Mouse (Mus musculus): ENCODE measurements around the gene Ugt1a7c.

Gene Ugt1a7c

DNA sequence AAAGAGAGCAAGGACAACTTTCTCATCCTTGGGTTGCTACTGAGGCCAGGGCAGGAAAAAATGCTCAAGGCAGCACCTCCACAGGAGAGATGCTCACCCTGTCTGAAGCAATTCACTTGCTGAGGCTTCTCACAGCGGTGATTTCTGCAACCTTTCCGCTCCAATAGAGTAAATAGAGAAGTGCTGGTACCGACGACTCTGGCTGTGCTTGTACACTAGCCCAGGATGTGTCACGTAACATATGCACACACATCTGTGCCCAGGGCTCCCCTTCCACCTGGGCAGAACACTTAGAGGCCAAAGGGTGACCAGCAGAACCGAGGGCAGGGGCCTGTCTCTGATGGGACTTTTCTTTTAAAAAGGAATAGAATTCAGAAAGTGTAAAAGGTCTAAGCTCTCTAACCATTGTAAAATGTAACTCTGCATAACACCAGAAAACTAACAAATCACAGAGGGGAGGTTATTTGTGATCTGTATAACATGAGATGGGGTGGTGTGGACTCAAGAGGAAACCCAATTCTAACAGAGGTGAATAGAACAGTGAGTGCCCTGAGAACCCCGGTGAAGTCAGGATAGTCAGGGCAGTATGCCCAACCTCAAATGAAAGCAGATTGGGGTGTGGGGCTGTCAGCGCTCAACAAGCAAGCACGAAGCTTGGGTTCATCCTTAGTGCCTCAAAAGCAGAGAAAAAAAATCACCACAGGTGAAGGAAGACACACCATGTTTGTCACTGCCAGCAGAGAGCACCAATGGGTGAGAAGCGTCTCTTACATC is 165.9 kb downstream of the Ugt1a7c start:
- no peak for DNase-seq (ENCODE audit: low spot score in 2 of 2)

GRCm38 (mm10) chr1:88261706-88262105 is 166.8 kb downstream of the Ugt1a7c start:
- no peak for DNase-seq (ENCODE audit: low spot score in 2 of 2)

DNA sequence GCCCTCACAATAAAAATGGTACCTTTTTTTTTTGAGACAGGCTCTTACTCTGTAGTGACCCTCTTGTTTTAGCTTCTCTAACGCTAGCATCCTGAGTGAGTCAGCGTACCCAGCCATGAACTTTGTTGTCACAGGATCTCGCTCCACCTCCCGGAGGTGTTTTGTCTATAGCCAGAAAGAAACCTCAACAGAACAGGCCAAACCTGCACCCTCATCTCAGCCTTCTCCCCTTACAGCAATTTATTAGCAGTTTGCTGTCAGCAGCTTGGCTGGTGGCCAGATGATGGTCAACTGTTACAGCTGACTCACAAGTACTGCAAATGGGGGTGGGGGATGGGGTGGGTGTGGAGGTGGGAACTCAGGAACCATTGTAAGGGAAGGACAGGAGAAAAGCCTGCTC is 167.4 kb downstream of the Ugt1a7c start:
- DNase-seq (ENCODE audit: low spot score in 2 of 2), result no peak

GRCm38 (mm10) chr1:88262961-88263360 is 168.1 kb downstream of the Ugt1a7c start:
- no peak for DNase-seq (ENCODE audit: low spot score in 2 of 2)

DNA sequence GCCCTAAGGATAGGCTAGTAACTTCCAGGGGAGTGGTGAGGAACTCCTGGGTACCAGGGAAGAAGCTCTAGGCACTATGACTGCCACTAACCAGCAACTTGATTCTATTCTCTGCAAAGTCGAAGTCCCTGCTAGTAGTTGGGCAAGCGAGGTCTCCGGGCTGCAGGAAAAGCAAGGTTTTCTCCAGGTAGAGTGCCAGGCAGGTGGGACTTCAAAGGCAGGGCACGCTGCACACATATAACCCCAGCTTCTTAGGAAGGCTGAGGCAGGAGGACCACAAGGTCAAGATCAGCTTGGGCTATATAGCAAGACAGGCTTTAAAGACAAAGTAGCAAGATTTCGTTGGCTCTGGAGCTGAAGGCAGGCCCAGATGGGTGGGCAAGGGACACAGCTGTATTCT is 168.9 kb downstream of the Ugt1a7c start:
- DNase-seq (ENCODE audit: low spot score in 2 of 2), result no peak

- DNase-seq (ENCODE audit: low spot score in 2 of 2), result no peak
Observed at GRCm38 (mm10) chr1:88264237-88264868, 169.5 kb downstream of the Ugt1a7c start.

DNA sequence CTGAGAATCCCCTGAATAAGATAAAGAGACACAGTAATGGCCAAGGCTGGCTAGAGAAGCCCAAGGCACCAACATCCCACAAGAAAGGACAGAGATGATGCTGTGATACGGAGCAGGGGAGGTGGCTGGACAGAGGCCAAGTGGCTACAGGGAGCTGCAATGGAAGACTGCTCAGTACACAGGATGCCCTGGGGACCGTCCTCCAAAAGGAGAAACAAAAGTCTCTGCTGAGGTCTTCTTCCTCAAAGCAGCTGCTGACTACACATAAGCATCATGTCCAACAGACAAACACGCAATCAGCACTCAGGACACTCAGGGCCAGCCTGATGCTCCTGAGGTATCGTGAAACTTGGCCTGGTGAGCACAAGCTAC is 170.0 kb downstream of the Ugt1a7c start:
- no peak for DNase-seq (ENCODE audit: low spot score in 2 of 2)

DNA sequence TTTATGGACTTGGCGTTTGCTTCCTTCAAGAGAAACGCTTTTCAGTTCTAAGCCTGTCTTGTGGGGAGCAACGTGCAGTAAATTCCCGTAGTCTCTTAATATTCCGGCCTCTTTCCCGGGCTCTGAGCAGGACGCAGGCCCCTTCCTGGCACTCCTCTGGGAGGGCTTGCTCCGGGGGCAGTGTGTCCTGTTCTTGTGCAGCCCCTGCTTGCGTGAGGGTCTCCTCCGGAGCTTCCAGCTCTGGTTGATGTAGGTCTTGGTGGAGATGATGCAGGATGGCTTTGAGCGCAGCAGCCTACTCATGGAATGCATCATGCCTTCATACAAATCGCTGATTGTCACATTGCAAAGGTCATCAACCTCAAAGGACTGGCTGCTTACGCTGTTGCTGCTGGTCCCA is 171.3 kb downstream of the Ugt1a7c start:
- DNase-seq (ENCODE audit: low spot score in 2 of 2), result no peak

- no peak for DNase-seq (ENCODE audit: low spot score in 2 of 2)
Observed at GRCm38 (mm10) chr1:88267489-88267888, 172.6 kb downstream of the Ugt1a7c start.

DNA sequence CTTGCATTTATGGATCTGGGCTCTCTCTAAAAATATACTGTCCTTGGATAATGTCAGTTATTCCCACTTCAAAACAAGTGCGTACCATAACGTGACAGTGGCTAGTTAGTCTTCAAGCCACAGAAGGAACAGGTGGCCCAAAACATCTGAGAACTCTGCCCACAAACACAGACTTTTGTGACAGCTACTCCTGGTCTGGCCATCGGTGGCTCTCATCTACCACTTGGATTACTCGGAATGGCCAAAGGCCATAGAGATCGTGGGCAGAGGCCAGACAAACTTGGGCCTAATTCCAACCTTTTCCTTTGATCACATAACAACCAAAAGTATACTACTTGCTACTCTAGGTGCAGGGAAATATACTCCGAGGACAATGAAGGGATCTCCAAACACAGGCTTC is 173.2 kb downstream of the Ugt1a7c start:
- DNase-seq (ENCODE audit: low spot score in 2 of 2), result no peak
